Mouse (Mus musculus) megakaryocyte-erythroid progenitor cell, adult 5-6 weeks (primary cell): ENCODE results near the gene Slc17a9. TPM values are rescaled to one million over a fixed set of nuclear protein-coding genes. Genes with fewer than 3 reads are reported as not detected.

Experiments used
- ATAC-seq: replicated peaks from 2 replicates; pipeline ENCODE4 v1.8.0; 2016; ENCODE audit warnings: mild to moderate bottlenecking, inconsistent platforms; ENCODE audit not compliant: severe bottlenecking, poor library complexity, low FRiP score, low TSS enrichment
- total RNA-seq, 2 experiments: library from RNA; stranded (forward) in 1 of 2; stranded (reverse) in 1 of 2; fragments of 200-1000, 215-1000 nt in 1 of 2; fragments of >200 nt in 1 of 2; fragmentation: Nextera tagmentation in 1 of 2; gene quantifications; 2 replicates each; pipeline ENCODE4 v1.2.3; 2014 to 2017

The Slc17a9 gene
- total RNA-seq, 2 experiments from 2014 or later, result 2.8 to 16.4 TPM

DNA sequence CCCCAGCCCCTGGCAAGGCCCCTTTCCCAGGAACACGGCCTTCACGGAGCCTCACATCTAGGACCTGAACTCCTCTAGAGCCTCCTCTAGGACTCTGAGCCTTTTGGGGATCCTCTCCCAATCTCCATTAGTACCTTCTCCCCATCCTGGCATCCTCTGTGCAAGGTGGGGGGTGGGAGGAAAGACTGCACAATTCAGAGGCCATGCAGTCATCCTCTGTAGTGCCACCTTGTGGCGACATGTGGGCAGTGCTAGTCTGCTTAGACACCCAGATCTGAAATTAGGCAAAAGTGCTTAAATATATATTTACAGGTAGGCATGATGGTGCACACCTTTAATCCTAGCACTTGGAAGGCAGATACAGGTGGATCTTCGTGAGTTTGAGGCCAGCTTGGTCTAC, 66.6 kb downstream of the Slc17a9 start:
- peak; percentile 45; the same call in 1 of the 2 replicates for ATAC-seq

Other genes starting within 250 kb of the Slc17a9 start
- not detected in 2 replicates for gene Ntsr1, start 225.3 kb upstream of the Slc17a9 start, total RNA-seq (2014; fragmentation: Nextera tagmentation)
- not detected in 2 replicates for gene Ntsr1, start 225.3 kb upstream of the Slc17a9 start, total RNA-seq (2017)
- 32.0 and 43.3 TPM in 2 replicates for gene Mrgbp, start 144.0 kb upstream of the Slc17a9 start, total RNA-seq (2014; fragmentation: Nextera tagmentation)
- gene Mrgbp, start 144.0 kb upstream of the Slc17a9 start, total RNA-seq (2017), result 37.5 and 39.7 TPM in 2 replicates
- 24.8 and 37.6 TPM in 2 replicates for gene Ogfr, start 136.0 kb upstream of the Slc17a9 start, total RNA-seq (2014; fragmentation: Nextera tagmentation)
- 32.0 and 42.5 TPM in 2 replicates for gene Ogfr, start 136.0 kb upstream of the Slc17a9 start, total RNA-seq (2017)
- gene Col9a3, start 127.5 kb upstream of the Slc17a9 start, total RNA-seq (2014; fragmentation: Nextera tagmentation), result 1.5 and 1.7 TPM in 2 replicates
- gene Col9a3, start 127.5 kb upstream of the Slc17a9 start, total RNA-seq (2017), result 2.1 TPM in 1 of 2 replicates, not detected in the other
- gene Tcfl5, start 82.6 kb upstream of the Slc17a9 start, total RNA-seq (2014; fragmentation: Nextera tagmentation), result not detected in 2 replicates
- 0.15 TPM in 1 of 2 replicates, not detected in the other for gene Tcfl5, start 82.6 kb upstream of the Slc17a9 start, total RNA-seq (2017)
- 52.3 and 60.6 TPM in 2 replicates for gene Dido1, start 15.3 kb upstream of the Slc17a9 start, total RNA-seq (2014; fragmentation: Nextera tagmentation)
- gene Dido1, start 15.3 kb upstream of the Slc17a9 start, total RNA-seq (2017), result 43.0 and 54.0 TPM in 2 replicates
- gene Gid8, start 15.1 kb upstream of the Slc17a9 start, total RNA-seq (2014; fragmentation: Nextera tagmentation), result 88.4 and 102 TPM in 2 replicates
- gene Gid8, start 15.1 kb upstream of the Slc17a9 start, total RNA-seq (2017), result 124 and 144 TPM in 2 replicates
- not detected in 2 replicates for gene Bhlhe23, start 51.6 kb downstream of the Slc17a9 start, total RNA-seq (2014; fragmentation: Nextera tagmentation)
- gene Bhlhe23, start 51.6 kb downstream of the Slc17a9 start, total RNA-seq (2017), result not detected in 2 replicates
- 58.9 and 67.4 TPM in 2 replicates for gene Ythdf1, start 195.7 kb downstream of the Slc17a9 start, total RNA-seq (2014; fragmentation: Nextera tagmentation)
- 26.4 and 38.3 TPM in 2 replicates for gene Ythdf1, start 195.7 kb downstream of the Slc17a9 start, total RNA-seq (2017)
- not detected in 2 replicates for gene Birc7, start 203.8 kb downstream of the Slc17a9 start, total RNA-seq (2014; fragmentation: Nextera tagmentation)
- gene Birc7, start 203.8 kb downstream of the Slc17a9 start, total RNA-seq (2017), result not detected in 2 replicates
- gene Nkain4, start 229.4 kb downstream of the Slc17a9 start, total RNA-seq (2014; fragmentation: Nextera tagmentation), result not detected in 2 replicates
- gene Nkain4, start 229.4 kb downstream of the Slc17a9 start, total RNA-seq (2017), result not detected in 2 replicates
- gene Arfgap1, start 242.0 kb downstream of the Slc17a9 start, total RNA-seq (2014; fragmentation: Nextera tagmentation), result 35.0 and 41.9 TPM in 2 replicates
- 27.1 and 32.0 TPM in 2 replicates for gene Arfgap1, start 242.0 kb downstream of the Slc17a9 start, total RNA-seq (2017)